Mouse (Mus musculus) kidney, embryonic 16.5 days (tissue): Measurements from ENCODE around the gene Pdia3. TPM values are rescaled to one million over a fixed set of nuclear protein-coding genes. Genes with fewer than 3 reads are reported as not detected.
"Not testable (repeated sequence)": the region's sequence is repeated elsewhere in the genome, so short reads cannot be mapped to it uniquely, and the experiment has no call there.

ENCODE experiments used
- ATAC-seq: fragments of 200-750 bp; cut with Nextera tagmentation; 2 replicates; pipeline ENCODE4 v1.8.0; 2017; ENCODE audit warnings: moderate TSS enrichment; ENCODE audit not compliant: low FRiP score, low TSS enrichment
- H3K27ac ChIP-seq: fragments of 300-500 bp; sonication (generic); 2 replicates; pipeline ENCODE4 v1.5.1; 2014; ENCODE audit warnings: low read length
- H3K27me3 ChIP-seq: fragments of 300-500 bp; sonication (generic); 2 replicates; pipeline ENCODE4 v1.6.1; 2014; ENCODE audit warnings: low read length, control low read depth, mixed read lengths; ENCODE audit not compliant: insufficient read depth
- H3K36me3 ChIP-seq: fragments of 300-500 bp; sonication (generic); 2 replicates; pipeline ENCODE4 v1.6.1; 2014; ENCODE audit warnings: low read length, control low read depth, mixed read lengths; ENCODE audit not compliant: insufficient read depth
- H3K4me1 ChIP-seq: fragments of 300-500 bp; sonication (generic); 2 replicates; pipeline ENCODE4 v1.6.1; 2014; ENCODE audit warnings: low read length, control low read depth, mixed read lengths; ENCODE audit not compliant: insufficient read depth
- H3K4me2 ChIP-seq: fragments of 300-500 bp; sonication (generic); replicated peaks from 2 replicates; pipeline ENCODE4 v1.6.1; 2014; ENCODE audit warnings: low read depth, low read length
- H3K4me3 ChIP-seq: fragments of 300-500 bp; sonication (generic); 2 replicates; pipeline ENCODE4 v1.5.1; 2014; ENCODE audit warnings: mild to moderate bottlenecking, low read length
- H3K9ac ChIP-seq: fragments of 300-500 bp; sonication (generic); replicated peaks from 2 replicates; pipeline ENCODE4 v1.6.1; 2014; ENCODE audit warnings: low read length
- H3K9me3 ChIP-seq: fragments of 300-500 bp; sonication (generic); 2 replicates; pipeline ENCODE4 v1.6.1; 2016; ENCODE audit warnings: low read length, control low read depth
- WGBS: fragments of 180-500 bp; shearing (Covaris S2); extraction: QIAGEN DNeasy Blood & Tissue Kit; methylation state at CpG from one replicate; pipeline ENCODE4 v1.1.7; 2014; 5-methylcytosine and 5-hydroxymethylcytosine counted together
- polyA plus RNA-seq: library from polyadenylated mRNA; unstranded; fragments of >200 nt; fragmentation: Nextera tagmentation; extraction: Ambion mirVana; gene quantifications from 2 replicates; pipeline ENCODE4 v1.2.1, GENCODE M21; 2015

Pdia3 gene
- polyA plus RNA-seq, 1 experiment from 2014 or later: 877 TPM

GRCm38 (mm10) chr2:121473301-121474179 is 60.0 kb downstream of the Pdia3 start, which contains the start of gene Mfap1b:
Mfap1b (minus strand) TSS chr2:121474067.
- H3K27me3 ChIP-seq, H3K4me1 ChIP-seq, H3K9me3 ChIP-seq, H3K36me3 ChIP-seq: not testable (repeated sequence)
- Histone ChIP-seq H3K4me2 (peak within 1 kb of the TSS; percentile 68), H3K9ac (peak within 1 kb of the TSS; percentile 73), H3K4me3 (peak within 1 kb of the TSS; percentile 71), H3K27ac (peak within 1 kb of the TSS; percentile 67; the same call in 1 of the 2 replicates)
- WGBS: 5% methylated on average over 39 of the region's 41 CpGs
- ATAC-seq: peak; percentile 94

GRCm38 (mm10) chr2:121474180-121474535 is 60.6 kb downstream of the Pdia3 start:
- Histone ChIP-seq H3K9ac (peak overlapping the region; percentile 73), H3K4me2 (peak overlapping the region; percentile 68), H3K27me3 (no peaks in the 10 kb centered on the region), H3K27ac (peak overlapping the region; percentile 67; the same call in 1 of the 2 replicates), H3K4me3 (peak overlapping the region; percentile 71), H3K9me3 (no peaks in the 10 kb centered on the region), H3K36me3 (no peaks in the 10 kb centered on the region), H3K4me1 (peaks cover 4% of the 10 kb centered on the region)
- ATAC-seq: no peak; the same call in 1 of the 2 replicates
- 32% methylated on average over 8 of the region's 8 CpGs for WGBS

- not testable (repeated sequence) for H3K4me3 ChIP-seq, H3K4me2 ChIP-seq, H3K27me3 ChIP-seq, H3K9ac ChIP-seq, H3K9me3 ChIP-seq, H3K4me1 ChIP-seq, H3K36me3 ChIP-seq, ATAC-seq, H3K27ac ChIP-seq
- 98% methylated on average over 2 of the region's 2 CpGs for WGBS
These were observed 61.7 kb downstream of the Pdia3 start for GRCm38 (mm10) chr2:121475306-121475705.

GRCm38 (mm10) chr2:121477491-121478266 is 64.1 kb downstream of the Pdia3 start:
- H3K9me3 ChIP-seq: no peaks in the 10 kb centered on the region
- ATAC-seq: no peak
- 88% methylated on average over 3 of the region's 3 CpGs for WGBS

GRCm38 (mm10) chr2:121480498-121480897 is 66.9 kb downstream of the Pdia3 start:
- no peak overlapping the region for H3K9ac ChIP-seq
- H3K27me3 ChIP-seq: no peaks in the 10 kb centered on the region
- ATAC-seq: no peak
- no peaks in the 10 kb centered on the region for H3K36me3 ChIP-seq
- H3K4me2 ChIP-seq: no peak overlapping the region
- WGBS: 66% methylated on average over 3 of the region's 3 CpGs
- H3K27ac ChIP-seq: no peak overlapping the region
- H3K9me3 ChIP-seq: no peaks in the 10 kb centered on the region
- H3K4me1 ChIP-seq: no peaks in the 10 kb centered on the region
- H3K4me3 ChIP-seq: no peak overlapping the region

More at GRCm38 (mm10) chr2:121477491-121478266, 64.1 kb downstream of the Pdia3 start:
- H3K27me3 ChIP-seq: no peaks in the 10 kb centered on the region
- no peak overlapping the region for H3K9ac ChIP-seq
- no peak overlapping the region for H3K4me3 ChIP-seq
- H3K36me3 ChIP-seq: no peaks in the 10 kb centered on the region
- H3K27ac ChIP-seq: no peak overlapping the region
- H3K4me1 ChIP-seq: peaks cover 4% of the 10 kb centered on the region
- H3K4me2 ChIP-seq: no peak overlapping the region

- not testable (repeated sequence) for H3K27ac ChIP-seq, H3K27me3 ChIP-seq, H3K4me3 ChIP-seq, H3K4me1 ChIP-seq, H3K4me2 ChIP-seq, ATAC-seq, H3K9me3 ChIP-seq, H3K9ac ChIP-seq, H3K36me3 ChIP-seq
- 90% methylated on average over 13 of the region's 13 CpGs for WGBS
These were observed 67.3 kb downstream of the Pdia3 start for GRCm38 (mm10) chr2:121480916-121481315.

GRCm38 (mm10) chr2:121483576-121483975 is 70.0 kb downstream of the Pdia3 start:
- no peak for ATAC-seq
- Histone ChIP-seq H3K9me3 (no peaks in the 10 kb centered on the region), H3K4me1 (no peaks in the 10 kb centered on the region), H3K9ac (no peak overlapping the region), H3K36me3 (no peaks in the 10 kb centered on the region), H3K4me3 (no peak overlapping the region), H3K27me3 (no peaks in the 10 kb centered on the region), H3K4me2 (no peak overlapping the region), H3K27ac (no peak overlapping the region)
- 41% methylated on average over 8 of the region's 8 CpGs for WGBS

GRCm38 (mm10) chr2:121484403-121484802 is 70.8 kb downstream of the Pdia3 start:
- not testable (repeated sequence) for H3K9ac ChIP-seq, H3K4me2 ChIP-seq, H3K4me1 ChIP-seq, H3K9me3 ChIP-seq, H3K27me3 ChIP-seq, H3K36me3 ChIP-seq, H3K27ac ChIP-seq, ATAC-seq, H3K4me3 ChIP-seq
- 88% methylated on average over 1 of the region's 2 CpGs for WGBS
